Mouse (Mus musculus) c-Kit-positive CD71-negative TER-119-negative erythroid progenitor cells, embryonic 14.5 days (primary cell): Measurements from ENCODE around the gene Med17.

ENCODE experiments used
- DNase-seq: peaks from one replicate; pipeline ENCODE4 v3.0.0-alpha.2; 2013; ENCODE audit warnings: low read depth

Med17 gene

GRCm38 (mm10) chr9:15237516-15238296 lies 42.0 kb downstream of the Med17 start:
- DNase-seq: no peak

- no peak for DNase-seq
These were observed 43.7 kb downstream of the Med17 start for GRCm38 (mm10) chr9:15235986-15236385.

- no peak for DNase-seq
These were observed 46.1 kb downstream of the Med17 start for GRCm38 (mm10) chr9:15233604-15234003.

GRCm38 (mm10) chr9:15232445-15232844 lies 47.3 kb downstream of the Med17 start:
- no peak for DNase-seq

GRCm38 (mm10) chr9:15224912-15225311 lies 54.8 kb downstream of the Med17 start:
- DNase-seq: no peak

- DNase-seq: no peak
These were observed 66.0 kb downstream of the Med17 start for GRCm38 (mm10) chr9:15213695-15214094.

- no peak for DNase-seq
These were observed 67.9 kb downstream of the Med17 start for GRCm38 (mm10) chr9:15211876-15212275.
